Mouse (Mus musculus): Measurements from ENCODE around the gene Nit2. TPM values are rescaled to one million over a fixed set of nuclear protein-coding genes. Genes with fewer than 3 reads are reported as not detected.
A peak's percentile ranks its signal among the peaks of the same experiment; 100 is the strongest.
"Not testable (repeated sequence)": the region's sequence is repeated elsewhere in the genome, so short reads cannot be mapped to it uniquely, and the experiment has no call there.

Nit2 gene
- polyA plus RNA-seq, 1 experiment = 15.1 TPM

GRCm38 (mm10) chr16:57182037-57182436, 14.9 kb upstream of the Nit2 start:
- H3K27ac ChIP-seq (ENCODE audit: insufficient read depth, low read length) = no peak overlapping the region
- TF ChIP-seq POLR2A (IDR thresholded peaks at IDR 0.05; ENCODE audit: extremely low read depth, insufficient read depth, low read length) (no peak), CTCF (IDR thresholded peaks at IDR 0.05; ENCODE audit: extremely low read depth, insufficient read depth, low read length) (no peak)
- no peak overlapping the region for H3K4me3 ChIP-seq (ENCODE audit: insufficient read depth, low read length)
- H3K4me1 ChIP-seq (ENCODE audit: control insufficient read depth, insufficient read depth, low read length) = no peaks in the 10 kb centered on the region

GRCm38 (mm10) chr16:57181180-57181579, 14.0 kb upstream of the Nit2 start:
- Histone ChIP-seq H3K27ac (ENCODE audit: insufficient read depth, low read length) (no peak overlapping the region), H3K4me3 (ENCODE audit: insufficient read depth, low read length) (no peak overlapping the region), H3K4me1 (ENCODE audit: control insufficient read depth, insufficient read depth, low read length) (no peaks in the 10 kb centered on the region)
- no peak for TF ChIP-seq POLR2A (IDR thresholded peaks at IDR 0.05; ENCODE audit: extremely low read depth, insufficient read depth, low read length)
- no peak for TF ChIP-seq CTCF (IDR thresholded peaks at IDR 0.05; ENCODE audit: extremely low read depth, insufficient read depth, low read length)

GRCm38 (mm10) chr16:57177664-57178063, 10.5 kb upstream of the Nit2 start:
- no peak for TF ChIP-seq CTCF (IDR thresholded peaks at IDR 0.05; ENCODE audit: extremely low read depth, insufficient read depth, low read length)
- TF ChIP-seq POLR2A (IDR thresholded peaks at IDR 0.05; ENCODE audit: extremely low read depth, insufficient read depth, low read length) = no peak
- no peak overlapping the region for H3K27ac ChIP-seq (ENCODE audit: insufficient read depth, low read length)
- no peak overlapping the region for H3K4me3 ChIP-seq (ENCODE audit: insufficient read depth, low read length)

DNA sequence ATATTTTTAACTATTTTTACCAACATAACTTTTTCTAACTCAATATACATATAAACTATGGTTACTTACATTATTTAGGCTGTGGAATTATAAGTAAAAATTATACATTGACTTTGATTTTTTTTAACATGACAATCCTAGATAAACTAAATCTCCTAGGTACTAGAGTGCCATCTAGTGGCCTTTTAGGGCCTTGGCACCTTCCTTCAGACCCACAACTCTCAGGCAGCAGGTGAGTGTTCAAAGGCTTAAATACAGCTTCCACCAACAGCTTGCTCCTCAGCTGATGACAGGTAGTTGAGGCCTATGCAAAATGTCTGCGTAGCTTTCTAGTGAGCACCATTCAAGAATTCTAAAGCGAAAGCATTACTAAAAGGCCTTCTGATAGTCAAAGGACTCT, 10.1 kb upstream of the Nit2 start:
- H3K4me1 ChIP-seq (ENCODE audit: control insufficient read depth, insufficient read depth, low read length) = no peaks in the 10 kb centered on the region
- H3K4me3 ChIP-seq (ENCODE audit: insufficient read depth, low read length) = no peak overlapping the region
- TF ChIP-seq POLR2A (IDR thresholded peaks at IDR 0.05; ENCODE audit: extremely low read depth, insufficient read depth, low read length) (no peak), CTCF (IDR thresholded peaks at IDR 0.05; ENCODE audit: extremely low read depth, insufficient read depth, low read length) (peak; percentile 61)
- H3K27ac ChIP-seq (ENCODE audit: insufficient read depth, low read length) = no peak overlapping the region

More at GRCm38 (mm10) chr16:57177664-57178063, 10.5 kb upstream of the Nit2 start:
- no peaks in the 10 kb centered on the region for H3K4me1 ChIP-seq (ENCODE audit: control insufficient read depth, insufficient read depth, low read length)

DNA sequence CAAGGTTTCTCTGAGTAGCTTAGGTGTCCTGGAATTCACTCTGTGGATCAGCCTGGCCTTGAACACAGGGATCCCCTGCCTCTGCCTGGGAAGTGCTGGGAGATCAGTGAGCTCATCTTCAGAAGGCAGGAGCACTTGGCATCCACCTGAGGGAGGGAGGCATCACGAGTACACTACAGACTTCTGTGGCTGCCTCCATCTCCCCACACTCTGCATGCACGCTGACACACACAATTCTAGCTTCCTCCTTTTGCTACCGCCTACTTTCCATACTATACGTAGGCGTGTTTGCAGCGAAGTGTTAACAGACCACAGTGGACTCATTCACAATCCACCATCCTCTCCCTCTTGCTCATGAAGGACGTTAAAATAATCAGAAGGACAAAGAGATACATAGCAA, 9.1 kb upstream of the Nit2 start:
- Histone ChIP-seq H3K4me1 (ENCODE audit: control insufficient read depth, insufficient read depth, low read length) (no peaks in the 10 kb centered on the region; the same call in 1 of the 2 replicates), H3K4me3 (ENCODE audit: insufficient read depth, low read length) (no peak overlapping the region), H3K27ac (ENCODE audit: insufficient read depth, low read length) (no peak overlapping the region)
- no peak for TF ChIP-seq CTCF (IDR thresholded peaks at IDR 0.05; ENCODE audit: extremely low read depth, insufficient read depth, low read length)
- TF ChIP-seq POLR2A (IDR thresholded peaks at IDR 0.05; ENCODE audit: extremely low read depth, insufficient read depth, low read length) = no peak

GRCm38 (mm10) chr16:57175751-57176150, 8.6 kb upstream of the Nit2 start:
- Histone ChIP-seq H3K4me1 (ENCODE audit: control insufficient read depth, insufficient read depth, low read length) (no peaks in the 10 kb centered on the region; the same call in 1 of the 2 replicates), H3K4me3 (ENCODE audit: insufficient read depth, low read length) (no peak overlapping the region), H3K27ac (ENCODE audit: insufficient read depth, low read length) (no peak overlapping the region)
- TF ChIP-seq CTCF (IDR thresholded peaks at IDR 0.05; ENCODE audit: extremely low read depth, insufficient read depth, low read length) = no peak
- TF ChIP-seq POLR2A (IDR thresholded peaks at IDR 0.05; ENCODE audit: extremely low read depth, insufficient read depth, low read length) = no peak

GRCm38 (mm10) chr16:57174480-57174879, 7.3 kb upstream of the Nit2 start:
- not testable (repeated sequence) for H3K27ac ChIP-seq (ENCODE audit: insufficient read depth, low read length); H3K4me1 ChIP-seq (ENCODE audit: control insufficient read depth, insufficient read depth, low read length); H3K4me3 ChIP-seq (ENCODE audit: insufficient read depth, low read length)

DNA sequence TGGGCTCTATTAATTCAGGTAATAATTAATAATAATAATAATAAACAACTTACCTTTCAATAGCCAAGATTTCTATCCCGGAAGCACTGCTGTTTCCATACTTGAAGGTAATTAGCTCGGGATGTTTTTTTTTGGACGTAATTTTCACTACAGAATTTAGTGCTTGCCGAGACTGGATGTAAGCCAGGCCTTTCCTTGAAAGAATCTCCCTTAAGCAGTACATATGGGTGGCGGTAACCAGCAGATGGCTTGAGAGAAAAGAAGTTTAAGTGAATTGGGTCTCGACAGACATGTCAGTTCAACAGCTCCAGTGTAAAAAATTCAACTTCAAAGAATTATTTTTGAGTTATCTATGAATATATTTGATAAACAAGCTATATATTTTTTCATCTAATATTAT, 4.4 kb upstream of the Nit2 start:
- Histone ChIP-seq H3K4me3 (ENCODE audit: insufficient read depth, low read length) (no peak overlapping the region), H3K4me1 (ENCODE audit: control insufficient read depth, insufficient read depth, low read length) (peaks cover 1% of the 10 kb centered on the region; the same call in 1 of the 2 replicates), H3K27ac (ENCODE audit: insufficient read depth, low read length) (no peak overlapping the region)
- TF ChIP-seq POLR2A (IDR thresholded peaks at IDR 0.05; ENCODE audit: extremely low read depth, insufficient read depth, low read length) = no peak
- no peak for TF ChIP-seq CTCF (IDR thresholded peaks at IDR 0.05; ENCODE audit: extremely low read depth, insufficient read depth, low read length)

DNA sequence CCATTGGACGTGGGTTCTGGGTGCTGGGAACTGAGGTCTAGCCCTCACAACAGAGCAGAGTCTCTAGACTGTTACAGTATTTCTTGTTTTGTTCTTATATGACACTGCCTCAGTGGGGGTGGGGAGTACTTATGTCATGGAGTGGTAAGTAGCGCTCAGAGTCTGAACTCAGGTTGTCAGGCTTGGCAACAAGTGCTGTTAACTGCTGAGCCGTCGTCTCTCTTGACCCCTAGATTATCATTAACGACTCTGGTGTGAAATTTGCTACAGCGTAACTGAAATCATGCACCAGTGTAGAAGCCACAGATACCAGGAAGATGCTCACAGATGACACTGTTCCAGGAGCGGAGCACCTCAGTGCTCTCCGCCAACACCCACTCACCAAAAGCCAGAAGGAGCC, 4.0 kb upstream of the Nit2 start:
- no peak overlapping the region for H3K27ac ChIP-seq (ENCODE audit: insufficient read depth, low read length)
- H3K4me1 ChIP-seq (ENCODE audit: control insufficient read depth, insufficient read depth, low read length) = peaks cover 1% of the 10 kb centered on the region; the same call in 1 of the 2 replicates
- TF ChIP-seq POLR2A (IDR thresholded peaks at IDR 0.05; ENCODE audit: extremely low read depth, insufficient read depth, low read length) = no peak
- no peak for TF ChIP-seq CTCF (IDR thresholded peaks at IDR 0.05; ENCODE audit: extremely low read depth, insufficient read depth, low read length)
- no peak overlapping the region for H3K4me3 ChIP-seq (ENCODE audit: insufficient read depth, low read length)

GRCm38 (mm10) chr16:57168236-57168635, 1.1 kb upstream of the Nit2 start:
- Histone ChIP-seq H3K4me1 (ENCODE audit: control insufficient read depth, insufficient read depth, low read length) (peaks cover 1% of the 10 kb centered on the region; the same call in 1 of the 2 replicates), H3K4me3 (ENCODE audit: insufficient read depth, low read length) (no peak overlapping the region), H3K27ac (ENCODE audit: insufficient read depth, low read length) (no peak overlapping the region)
- TF ChIP-seq CTCF (IDR thresholded peaks at IDR 0.05; ENCODE audit: extremely low read depth, insufficient read depth, low read length) = no peak
- no peak for TF ChIP-seq POLR2A (IDR thresholded peaks at IDR 0.05; ENCODE audit: extremely low read depth, insufficient read depth, low read length)

- Histone ChIP-seq H3K27ac (ENCODE audit: insufficient read depth, low read length) (no peak overlapping the region), H3K4me1 (ENCODE audit: control insufficient read depth, insufficient read depth, low read length) (peaks cover 1% of the 10 kb centered on the region; the same call in 1 of the 2 replicates), H3K4me3 (ENCODE audit: insufficient read depth, low read length) (peak overlapping the region; percentile 78)
- no peak for TF ChIP-seq CTCF (IDR thresholded peaks at IDR 0.05; ENCODE audit: extremely low read depth, insufficient read depth, low read length)
- 0 out of 2 replicates have a peak, but pooled peaks have one; percentile 4 for TF ChIP-seq POLR2A (IDR thresholded peaks at IDR 0.05; ENCODE audit: extremely low read depth, insufficient read depth, low read length)
Measured at GRCm38 (mm10) chr16:57167514-57167912, 372 bp upstream of the Nit2 start.
